ENCODE assay signal across 29 mouse cellular contexts in the genomic region with DNA sequence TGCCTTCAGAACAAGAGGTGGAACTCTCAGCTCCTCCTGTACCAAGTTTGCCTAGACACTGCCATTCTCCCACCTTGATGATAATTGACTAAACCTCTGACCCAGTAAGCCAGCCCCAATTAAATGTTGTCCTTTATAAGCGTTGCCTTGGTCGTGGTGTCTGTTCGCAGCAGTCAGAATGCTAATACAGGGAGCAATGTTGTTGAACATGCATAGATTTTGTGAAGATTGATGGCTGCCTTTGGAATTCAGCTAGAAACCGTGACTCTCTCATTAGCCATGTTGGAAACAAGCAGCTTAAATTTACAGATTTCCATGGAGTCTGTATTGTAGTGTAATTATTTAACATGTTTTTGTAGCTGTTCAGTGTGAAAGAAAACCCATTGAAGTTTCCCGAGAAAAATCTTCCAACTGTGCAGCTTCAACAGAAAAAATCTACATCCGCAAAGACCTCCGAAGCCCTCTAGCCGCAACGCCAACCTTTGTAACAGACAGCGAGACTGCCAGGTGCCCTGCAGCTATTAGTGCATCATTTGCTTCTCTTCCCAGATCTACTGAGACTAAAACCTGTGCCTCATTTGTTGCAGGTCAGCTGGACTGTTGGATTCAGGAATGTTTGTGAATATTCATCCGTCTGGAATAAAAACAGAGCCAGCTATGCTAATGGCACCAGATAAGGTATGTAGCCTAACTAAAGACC. TPM values are rescaled to one million over a fixed set of nuclear protein-coding genes. Genes with fewer than 3 reads are reported as not detected.
DNase-seq lines count a peak whose midpoint lies in the region; ATAC-seq lines count a peak whose summit lies in the region.
"Had no signal": no experiment of that assay in that cellular context is flagged by ENCODE, and none has a peak within 500 bp of the region (broad histone marks: within the 10 kb centered on the region; RNA-seq: fewer than 3 reads in every experiment).

No protein-coding gene starts in this region.

- H3K9ac ChIP-seq in hindbrain, embryonic 12.5 days = no peak overlapping the region
- H3K9ac ChIP-seq in hindbrain, embryonic 13.5 days = no peak overlapping the region
- H3K9ac ChIP-seq in midbrain, embryonic 15.5 days = no peak overlapping the region
- no peak overlapping the region; the same call in 1 of the 2 replicates for H3K9ac ChIP-seq in midbrain, embryonic 13.5 days (replicated peaks)
- H3K9ac ChIP-seq: embryonic facial prominence, embryonic 15.5 days; forebrain, embryonic 13.5 days; intestine, embryonic 15.5 days; limb, embryonic 15.5 days; liver, embryonic 13.5 days; neural tube, embryonic 13.5 days had no signal

- no peak overlapping the region for H3K27ac ChIP-seq in hindbrain, embryonic 12.5 days
- H3K27ac ChIP-seq in hindbrain, embryonic 13.5 days = no peak overlapping the region; the same call in 1 of the 2 replicates
- 0 out of 2 replicates have a peak overlapping the region, but pooled peaks have one; percentile 20 for H3K27ac ChIP-seq in midbrain, embryonic 15.5 days
- no peak overlapping the region for H3K27ac ChIP-seq in midbrain, embryonic 13.5 days
- H3K27ac ChIP-seq: embryonic facial prominence, embryonic 10.5 days; embryonic facial prominence, embryonic 15.5 days; forebrain, embryonic 13.5 days; heart, embryonic 10.5 days; intestine, embryonic 15.5 days; layer of hippocampus, adult 2 months; limb, embryonic 10.5 days; limb, embryonic 15.5 days; liver, embryonic 13.5 days; neural tube, embryonic 13.5 days had no signal

- H3K27me3 ChIP-seq in hindbrain, embryonic 12.5 days = no peaks in the 10 kb centered on the region
- H3K27me3 ChIP-seq in hindbrain, embryonic 13.5 days = peaks cover 9% of the 10 kb centered on the region; the same call in 1 of the 2 replicates
- no peaks in the 10 kb centered on the region for H3K27me3 ChIP-seq in midbrain, embryonic 15.5 days (replicated peaks)
- H3K27me3 ChIP-seq in midbrain, embryonic 13.5 days = no peaks in the 10 kb centered on the region
- H3K27me3 ChIP-seq: embryonic facial prominence, embryonic 15.5 days; forebrain, embryonic 13.5 days; intestine, embryonic 15.5 days; limb, embryonic 15.5 days; liver, embryonic 13.5 days; neural tube, embryonic 13.5 days had no signal

- no peak overlapping the region for H3K4me2 ChIP-seq in hindbrain, embryonic 12.5 days (replicated peaks)
- H3K4me2 ChIP-seq in hindbrain, embryonic 13.5 days = no peak overlapping the region
- H3K4me2 ChIP-seq in midbrain, embryonic 15.5 days = no peak overlapping the region
- no peak overlapping the region for H3K4me2 ChIP-seq in midbrain, embryonic 13.5 days (replicated peaks)
- H3K4me2 ChIP-seq: embryonic facial prominence, embryonic 15.5 days; forebrain, embryonic 13.5 days; intestine, embryonic 15.5 days; limb, embryonic 15.5 days; liver, embryonic 13.5 days; neural tube, embryonic 13.5 days had no signal

- peaks cover 70% of the 10 kb centered on the region for H3K36me3 ChIP-seq in hindbrain, embryonic 12.5 days
- H3K36me3 ChIP-seq in hindbrain, embryonic 13.5 days = peaks cover 76% of the 10 kb centered on the region
- H3K36me3 ChIP-seq in midbrain, embryonic 15.5 days (replicated peaks) = peaks cover 49% of the 10 kb centered on the region
- peaks cover 64% of the 10 kb centered on the region for H3K36me3 ChIP-seq in midbrain, embryonic 13.5 days

- H3K4me3 ChIP-seq in hindbrain, embryonic 12.5 days = no peak overlapping the region
- H3K4me3 ChIP-seq in hindbrain, embryonic 13.5 days = no peak overlapping the region
- H3K4me3 ChIP-seq in midbrain, embryonic 15.5 days = no peak overlapping the region
- H3K4me3 ChIP-seq in midbrain, embryonic 13.5 days (replicated peaks) = no peak overlapping the region
- H3K4me3 ChIP-seq: embryonic facial prominence, embryonic 10.5 days; embryonic facial prominence, embryonic 15.5 days; forebrain, embryonic 13.5 days; heart, embryonic 10.5 days; intestine, embryonic 15.5 days; layer of hippocampus, adult 2 months; limb, embryonic 10.5 days; limb, embryonic 15.5 days; liver, embryonic 13.5 days; neural tube, embryonic 13.5 days had no signal

- peaks cover 4% of the 10 kb centered on the region; the same call in 1 of the 2 replicates for H3K9me3 ChIP-seq in hindbrain, embryonic 12.5 days (replicated peaks)
- no peaks in the 10 kb centered on the region for H3K9me3 ChIP-seq in hindbrain, embryonic 13.5 days
- H3K9me3 ChIP-seq in midbrain, embryonic 15.5 days = no peaks in the 10 kb centered on the region
- no peaks in the 10 kb centered on the region for H3K9me3 ChIP-seq in midbrain, embryonic 13.5 days
- H3K9me3 ChIP-seq: embryonic facial prominence, embryonic 15.5 days; forebrain, embryonic 13.5 days; G1E; intestine, embryonic 15.5 days; limb, embryonic 10.5 days; limb, embryonic 15.5 days; liver, embryonic 13.5 days had no signal

- peak; percentile 11; the same call in 1 of the 2 replicates for ATAC-seq in hindbrain, embryonic 12.5 days (ENCODE audit: low FRiP score)
- no peak for ATAC-seq in hindbrain, embryonic 13.5 days (ENCODE audit: low FRiP score)
- no peak for ATAC-seq in midbrain, embryonic 15.5 days (replicated peaks)
- no peak for ATAC-seq in midbrain, embryonic 13.5 days
- ATAC-seq: forebrain, embryonic 13.5 days; intestine, embryonic 15.5 days; lung, postnatal 0 days had no signal

- peak; percentile 22 to 42 for DNase-seq in cerebellum, postnatal 14 days
- DNase-seq in cerebellum, adult 11 months = no peak
- peak; percentile 24 for DNase-seq in mesoderm, embryonic 11.5 days (ENCODE audit: low read depth, low spot score)
- no peak for DNase-seq in thymus, postnatal 10 days (ENCODE audit: low spot score in 2 of 2)
- DNase-seq: adrenal gland, adult 8-10 months; cerebellum, adult 9-11 months; gastrocnemius, postnatal 14 days; kidney, adult 2 months; kidney, postnatal 36 days; liver, embryonic 13.5 days; lung, adult 18-20 months; lung, postnatal 4 days; right cerebral cortex, postnatal 14 days; thymus, postnatal 25 days had no signal

- WGBS in hindbrain, embryonic 12.5 days = 49% methylated on average over 11 of the region's 11 CpGs
- whole genome bisulfite sequencing in hindbrain, embryonic 13.5 days = 45% methylated on average over 11 of the region's 11 CpGs
- WGBS in midbrain, embryonic 15.5 days = 51% methylated on average over 11 of the region's 11 CpGs
- WGBS in midbrain, embryonic 13.5 days = 70% methylated on average over 11 of the region's 11 CpGs

- peaks cover 9% of the 10 kb centered on the region for H3K4me1 ChIP-seq in hindbrain, embryonic 12.5 days
- peaks cover 20% of the 10 kb centered on the region for H3K4me1 ChIP-seq in hindbrain, embryonic 13.5 days (replicated peaks)
- H3K4me1 ChIP-seq in midbrain, embryonic 15.5 days = peaks cover 9% of the 10 kb centered on the region
- peaks cover 9% of the 10 kb centered on the region for H3K4me1 ChIP-seq in midbrain, embryonic 13.5 days (replicated peaks)
- H3K4me1 ChIP-seq: embryonic facial prominence, embryonic 10.5 days; embryonic facial prominence, embryonic 15.5 days; heart, embryonic 10.5 days; limb, embryonic 10.5 days; limb, embryonic 15.5 days; liver, embryonic 13.5 days had no signal

RNA-seq across cellular contexts. Expression of gene Nr2c1, which starts 19.4 kb away (rescaled TPM):
- polyA plus RNA-seq in hindbrain, embryonic 12.5 days (2016; fragmentation: Nextera tagmentation; extraction: Ambion mirVana) = 12.2 and 12.3 TPM in 2 replicates
- 8.2 and 9.3 TPM in 2 replicates for polyA plus RNA-seq in hindbrain, embryonic 13.5 days (2015; fragmentation: Nextera tagmentation; extraction: Ambion mirVana)
- polyA plus RNA-seq in midbrain, embryonic 15.5 days (2015; fragmentation: Nextera tagmentation; extraction: Ambion mirVana) = 8.0 and 8.2 TPM in 2 replicates
- polyA plus RNA-seq in midbrain, embryonic 13.5 days (2015; fragmentation: Nextera tagmentation; extraction: Ambion mirVana) = 9.5 and 10.0 TPM in 2 replicates

RNA-seq across cellular contexts. Expression of gene Ndufa12, which starts 31.3 kb away (rescaled TPM):
- polyA plus RNA-seq in hindbrain, embryonic 12.5 days (2016; fragmentation: Nextera tagmentation; extraction: Ambion mirVana) = 366 and 400 TPM in 2 replicates
- 339 and 361 TPM in 2 replicates for polyA plus RNA-seq in hindbrain, embryonic 13.5 days (2015; fragmentation: Nextera tagmentation; extraction: Ambion mirVana)
- 289 and 304 TPM in 2 replicates for polyA plus RNA-seq in midbrain, embryonic 15.5 days (2015; fragmentation: Nextera tagmentation; extraction: Ambion mirVana)
- polyA plus RNA-seq in midbrain, embryonic 13.5 days (2015; fragmentation: Nextera tagmentation; extraction: Ambion mirVana) = 352 and 366 TPM in 2 replicates

Comparison
In these comparisons a context has a peak if more than half of its experiments do, and no peak if none do; other contexts are left out.
1. DNase-seq: peak in cerebellum, postnatal 14 days (2 of 2) and mesoderm, embryonic 11.5 days (single experiment); none in cerebellum, adult 11 months (single experiment) and thymus, postnatal 10 days (0 of 2).